Mouse (Mus musculus) liver, adult 2 months (tissue): ENCODE data around the gene Trip12.

Source experiments
- CTCF ChIP-seq: fragments of 200-500 bp; IDR thresholded peaks from 2 replicates; pipeline ENCODE4 v1.5.1; 2011; ENCODE audit warnings: low read depth, low read length, control low read depth
- POLR2A ChIP-seq: fragments of 200-500 bp; IDR thresholded peaks from 2 replicates; pipeline ENCODE4 v1.6.1; 2011; ENCODE audit warnings: low read length, control low read depth; ENCODE audit not compliant: insufficient read depth; ENCODE audit errors: extremely low read depth

DNA sequence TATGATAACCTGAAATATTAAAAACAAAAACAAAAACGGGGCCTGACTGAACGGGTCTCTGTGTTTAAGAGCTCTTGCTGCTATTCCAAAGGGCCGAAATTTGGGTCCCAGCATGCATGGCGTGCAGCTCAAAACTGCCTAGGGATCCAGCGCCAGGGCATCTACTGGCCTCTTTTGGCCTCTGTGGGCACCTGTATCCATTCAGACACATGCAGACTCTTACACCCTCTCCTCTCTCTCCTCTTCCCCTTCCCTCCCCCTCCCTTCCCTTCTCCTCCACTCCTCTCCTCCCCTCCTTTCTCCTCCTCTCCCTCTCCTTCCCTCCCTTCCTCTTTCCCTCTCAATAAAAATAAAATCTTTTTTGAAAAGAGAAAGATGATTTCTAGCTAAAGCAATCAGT is 130.9 kb downstream of the Trip12 start:
- TF ChIP-seq CTCF (no peak), POLR2A (no peak)
